Mouse (Mus musculus) bone marrow, adult 2 months (tissue): ENCODE results near the gene Tmem266.

Experiments used
- CTCF ChIP-seq: fragments of 200-500 bp; IDR thresholded peaks from 2 replicates; pipeline ENCODE4 v1.5.1; 2011; ENCODE audit warnings: low read length, control low read depth; ENCODE audit not compliant: control insufficient read depth, insufficient read depth
- POLR2A ChIP-seq: fragments of 200-500 bp; IDR thresholded peaks from 2 replicates; pipeline ENCODE4 v1.6.1; 2011; ENCODE audit warnings: low read depth, mild to moderate bottlenecking, control low read depth, low read length, borderline replicate concordance; ENCODE audit not compliant: control insufficient read depth

GRCm38 (mm10) chr9:55404976-55405702 lies 78.4 kb downstream of the Tmem266 start:
- TF ChIP-seq CTCF, result no peak
- TF ChIP-seq POLR2A, result no peak
